ENCODE assay signal across 19 mouse cellular contexts in genomic region chr1:108144114-108144513, GRCm38 (mm10).
DNase-seq lines count a peak whose midpoint lies in the region; TF ChIP-seq lines count a peak whose summit lies in the region.
"Had no signal": no experiment of that assay in that cellular context is flagged by ENCODE, and none has a peak within 500 bp of the region (broad histone marks: within the 10 kb centered on the region; RNA-seq: fewer than 3 reads in every experiment).

No protein-coding gene starts in this region.

- 0 out of 4 replicates have a peak, but pooled peaks cover 0 to 1% of the 10 kb centered on the region in 2 experiments for H3K27me3 ChIP-seq in MEL (ENCODE audit: control insufficient read depth in 1 of 2, insufficient read depth in 2 of 2, low read length in 2 of 2)
- H3K27me3 ChIP-seq: CH12.LX, Patski had no signal

- TF ChIP-seq POLR2A in MEL (IDR thresholded peaks at IDR 0.05; ENCODE audit: control insufficient read depth in 1 of 2, insufficient read depth in 1 of 2, low read depth in 1 of 2, low read length in 2 of 2, poor library complexity in 1 of 2): no peak

- H3K79me2 ChIP-seq in MEL (ENCODE audit: control insufficient read depth, insufficient read depth, low read length, poor library complexity): no peaks in the 10 kb centered on the region

- no peak for TF ChIP-seq RAD21 in MEL (IDR thresholded peaks at IDR 0.05; ENCODE audit: low read depth, low read length)

- no peaks in the 10 kb centered on the region for H3K4me1 ChIP-seq in MEL (ENCODE audit: control insufficient read depth in 1 of 2, insufficient read depth in 2 of 2, low read length in 2 of 2)

- no peak overlapping the region for H3K27ac ChIP-seq in MEL (ENCODE audit: control insufficient read depth, low read depth, low read length)

- TF ChIP-seq EP300 in MEL (IDR thresholded peaks at IDR 0.05; ENCODE audit: low read depth in 1 of 2, low read length in 2 of 2): peak; percentile 65 to 80

- H3K9me3 ChIP-seq in MEL (replicated peaks; ENCODE audit: insufficient read depth, low read length): no peaks in the 10 kb centered on the region

- peaks cover 0 to 3% of the 10 kb centered on the region in 2 experiments; a peak in 2 of 4 replicates for H3K36me3 ChIP-seq in MEL (ENCODE audit: control insufficient read depth in 1 of 2, insufficient read depth in 2 of 2, low read length in 2 of 2)
- H3K36me3 ChIP-seq: G1E had no signal

- no peak overlapping the region for H3K9ac ChIP-seq in MEL (ENCODE audit: control insufficient read depth, low read depth, low read length, poor library complexity, severe bottlenecking)

- no peak overlapping the region for H3K4me3 ChIP-seq in MEL (ENCODE audit: control insufficient read depth in 1 of 2, insufficient read depth in 1 of 2, low read depth in 2 of 2, low read length in 2 of 2)

- DNase-seq in MEL (ENCODE audit: low read depth, low spot score): peak; percentile 43
- peak; percentile 61 for DNase-seq in MEL-GATA-1-ER (ENCODE audit: extremely low read depth, low read depth)
- DNase-seq in liver: no peak
- DNase-seq in heart, adult 9 months (ENCODE audit: low spot score in 2 of 2): no peak
- DNase-seq: adrenal gland, adult 2 months; adrenal gland, adult 8-10 months; adrenal gland, postnatal 10 days; adrenal gland, postnatal 14 days; adrenal gland, postnatal 25 days; adrenal gland, postnatal 36 days; B cell, adult 2 months; cerebellum, adult 11 months; cerebellum, adult 11-12 months; cerebellum, adult 18-20 months; cerebellum, adult 2 months; cerebellum, adult 8-10 months had no signal

- TF ChIP-seq CTCF in MEL (IDR thresholded peaks at IDR 0.05 in 2 of 3, conservative IDR thresholded peaks at IDR 0.05 in 1 of 3; ENCODE audit: control insufficient read depth in 1 of 3, insufficient read depth in 1 of 3, low read depth in 2 of 3, low read length in 3 of 3, poor library complexity in 1 of 3, severe bottlenecking in 1 of 3): no peak

TF ChIP-seq in MEL, 35 proteins besides CTCF, POLR2A, EP300 and RAD21:
- TF ChIP-seq TCF12 (IDR thresholded peaks at IDR 0.05; ENCODE audit: low read depth, low read length) (peak; percentile 83), USF1 (IDR thresholded peaks at IDR 0.05; ENCODE audit: low read depth, low read length) (0 out of 2 replicates have a peak, but pooled peaks have one; percentile 20), RCOR1 (IDR thresholded peaks at IDR 0.05; ENCODE audit: low read depth, low read length) (peak; percentile 91), GATA1 (IDR thresholded peaks at IDR 0.05; ENCODE audit: low read depth, low read length) (peak; percentile 48), MAFK (IDR thresholded peaks at IDR 0.05; ENCODE audit: borderline replicate concordance, low read depth, low read length) (no peak), ETS1 (IDR thresholded peaks at IDR 0.05; ENCODE audit: low read depth, low read length) (peak; percentile 49; the same call in 1 of the 2 replicates), ZMIZ1 (IDR thresholded peaks at IDR 0.05; ENCODE audit: low read depth, low read length) (no peak)

Comparison
In these comparisons a context has a peak if more than half of its experiments do, and no peak if none do; other contexts are left out.
1. DNase-seq: peak in MEL (single experiment) and MEL-GATA-1-ER (single experiment); none in liver (single experiment) and heart, adult 9 months (0 of 2).